Mouse (Mus musculus) ES-E14 (cell line): Measurements from ENCODE around the gene Tpo. TPM values are rescaled to one million over a fixed set of nuclear protein-coding genes. Genes with fewer than 3 reads are reported as not detected.

Source experiments
- DNase-seq: peaks from one replicate; pipeline ENCODE4 v3.0.0-alpha.2; 2013; ENCODE audit warnings: low read depth, low spot score
- H3K27ac ChIP-seq: 2 replicates; pipeline ENCODE4 v1.5.1; 2012; ENCODE audit warnings: low read depth, mild to moderate bottlenecking, low read length, moderate library complexity, mixed read lengths; ENCODE audit not compliant: poor library complexity, insufficient read depth, severe bottlenecking
- H3K36me3 ChIP-seq: 2 replicates; pipeline ENCODE4 v1.6.1; 2012; ENCODE audit warnings: mild to moderate bottlenecking, low read length, moderate library complexity, mixed read lengths; ENCODE audit not compliant: control insufficient read depth, poor library complexity, insufficient read depth, severe bottlenecking
- H3K4me1 ChIP-seq, 2 experiments: fragments of 150-350 bp in 1 of 2; sonication (generic) in 1 of 2; 2 replicates each; pipeline ENCODE4 v1.6.1; 2012; ENCODE audit warnings: low read length in 2 of 2, mild to moderate bottlenecking in 1 of 2, mixed read lengths in 1 of 2; ENCODE audit not compliant: control insufficient read depth in 2 of 2, insufficient read depth in 2 of 2, poor library complexity in 1 of 2
- H3K4me3 ChIP-seq, 2 experiments: fragments of 150-350 bp in 1 of 2; sonication (generic) in 1 of 2; 2 replicates each; pipeline ENCODE4 v1.5.1; 2012; ENCODE audit warnings: low read length in 2 of 2, low read depth in 1 of 2, mild to moderate bottlenecking in 1 of 2, mixed read lengths in 1 of 2; ENCODE audit not compliant: insufficient read depth in 1 of 2, poor library complexity in 1 of 2, severe bottlenecking in 1 of 2
- H3K9ac ChIP-seq: 2 replicates; pipeline ENCODE4 v1.6.1; 2012; ENCODE audit warnings: low read depth, mild to moderate bottlenecking, low read length, mixed read lengths; ENCODE audit not compliant: poor library complexity, insufficient read depth, severe bottlenecking
- H3K9me3 ChIP-seq: fragments of 150-350 bp; sonication (generic); 2 replicates; pipeline ENCODE4 v1.6.1; 2012; ENCODE audit warnings: low read depth, mild to moderate bottlenecking, low read length; ENCODE audit not compliant: control insufficient read depth, insufficient read depth
- CHD2 ChIP-seq: IDR thresholded peaks from 2 replicates; pipeline ENCODE4 v1.6.1; 2014; ENCODE audit warnings: mild to moderate bottlenecking, low read depth, low read length, inconsistent platforms
- HCFC1 ChIP-seq: IDR thresholded peaks from 2 replicates; pipeline ENCODE4 v1.6.1; 2012; ENCODE audit warnings: low read length, inconsistent platforms, borderline replicate concordance; ENCODE audit not compliant: insufficient read depth
- MAFK ChIP-seq: IDR thresholded peaks from 2 replicates; pipeline ENCODE4 v1.6.1; 2014; ENCODE audit warnings: mild to moderate bottlenecking, low read depth, low read length, inconsistent platforms; ENCODE audit not compliant: insufficient read depth
- ZC3H11A ChIP-seq: IDR thresholded peaks from 2 replicates; pipeline ENCODE4 v1.6.1; 2012; ENCODE audit warnings: low read depth, mild to moderate bottlenecking, inconsistent platforms, low read length, borderline replicate concordance
- ZNF384 ChIP-seq: IDR thresholded peaks from 2 replicates; pipeline ENCODE4 v1.6.1; 2012; ENCODE audit warnings: low read depth, low read length, inconsistent platforms
- in situ Hi-C, 2 experiments: fragments of 600-800 bp; cut with MboI; formaldehyde crosslinking; loops; one replicate each; pipeline ENCODE4 v1.15.1; 2025; ENCODE audit warnings: low sequenced_read_pairs in 2 of 2, inconsistent platforms in 1 of 2; ENCODE audit not compliant: unreplicated experiment in 2 of 2
- total RNA-seq: library from RNA; depleted of rRNA; stranded (reverse); fragments of 300-350 nt; gene quantifications from 2 replicates; pipeline ENCODE4 v1.2.3, GENCODE M21; 2012

Tpo gene
- total RNA-seq, 1 experiment: 0.31 TPM

DNA sequence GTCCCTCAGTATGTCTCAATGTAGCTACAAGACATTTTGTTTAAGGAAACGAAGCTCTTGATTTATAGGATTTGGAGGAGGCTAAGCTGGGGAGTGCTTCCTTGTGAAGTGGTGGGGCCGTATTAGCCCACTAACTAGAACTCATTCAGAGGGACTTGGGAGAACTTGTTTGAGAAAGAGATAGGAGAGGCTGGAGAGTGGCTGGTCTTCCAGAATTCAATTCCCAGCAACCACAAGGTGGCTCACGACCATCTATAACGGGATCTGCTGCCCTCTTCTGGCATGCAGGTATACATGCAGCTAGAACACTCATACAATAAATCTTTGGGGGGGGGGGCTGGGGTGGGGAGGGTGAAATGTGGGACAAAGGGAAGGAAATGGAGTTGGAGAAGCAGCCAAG is 92.3 kb downstream of the Tpo start:
- H3K27ac ChIP-seq: no peak overlapping the region
- TF ChIP-seq MAFK (no peak), ZNF384 (no peak), CHD2 (no peak), ZC3H11A (no peak), HCFC1 (no peak)

DNA sequence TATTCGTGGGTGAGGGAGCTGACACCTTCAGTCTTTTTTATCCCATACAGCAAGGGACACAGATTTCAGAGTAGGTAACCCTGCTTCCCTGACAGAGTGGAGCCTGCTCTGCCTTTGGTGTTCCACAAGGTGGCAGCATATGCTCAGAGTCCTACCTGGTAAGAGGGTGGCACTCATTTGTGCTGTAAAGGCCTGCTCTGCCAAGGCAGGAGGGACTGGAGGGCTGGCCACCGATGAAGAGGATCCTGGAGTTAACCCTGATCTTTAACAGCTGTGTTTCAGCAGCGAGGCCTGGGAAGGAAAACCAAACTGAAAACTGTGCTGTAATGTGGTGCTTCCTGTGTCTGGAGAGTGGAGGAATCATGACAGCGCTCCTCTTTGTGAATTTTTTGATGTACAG is 92.9 kb downstream of the Tpo start:
- H3K9ac ChIP-seq: no peak overlapping the region
- DNase-seq: peak; percentile 17
- in situ Hi-C loops: loop anchor here in 1 of 2 experiments (25.0 kb wide), 1 partner anchor 548 kb away; the partner anchor contains the start of gene Tmem18
- H3K27ac ChIP-seq: no peak overlapping the region
- H3K9me3 ChIP-seq: no peaks in the 10 kb centered on the region
- no peak overlapping the region for H3K4me3 ChIP-seq
- TF ChIP-seq ZC3H11A: 0 out of 2 replicates have a peak, but pooled peaks have one; percentile 19
- no peak for TF ChIP-seq MAFK
- H3K4me1 ChIP-seq: no peaks in the 10 kb centered on the region; a peak in 1 of 4 replicates
- H3K36me3 ChIP-seq: no peaks in the 10 kb centered on the region

More for the DNA sequence above, 92.3 kb downstream of the Tpo start:
- Histone ChIP-seq H3K4me3 (no peak overlapping the region), H3K9ac (no peak overlapping the region), H3K9me3 (no peaks in the 10 kb centered on the region), H3K36me3 (no peaks in the 10 kb centered on the region), H3K4me1 (no peaks in the 10 kb centered on the region; a peak in 1 of 4 replicates)
- in situ Hi-C loops: loop anchor here in 1 of 2 experiments (25.0 kb wide), 1 partner anchor 547 kb away; the partner anchor contains the start of gene Tmem18
- peak; percentile 19 for DNase-seq

GRCm38 (mm10) chr12:30036569-30037055 is 95.8 kb downstream of the Tpo start:
- no peak for DNase-seq
- TF ChIP-seq MAFK: no peak
- no peak for TF ChIP-seq HCFC1
- no peak for TF ChIP-seq CHD2
- TF ChIP-seq ZC3H11A: no peak
- TF ChIP-seq ZNF384: no peak
- no peaks in the 10 kb centered on the region; a peak in 1 of 4 replicates for H3K4me1 ChIP-seq
- H3K9me3 ChIP-seq: no peaks in the 10 kb centered on the region
- no peak overlapping the region for H3K9ac ChIP-seq
- H3K36me3 ChIP-seq: no peaks in the 10 kb centered on the region
- no peak overlapping the region for H3K4me3 ChIP-seq
- no peak overlapping the region for H3K27ac ChIP-seq
- in situ Hi-C loops: loop anchor here in 1 of 2 experiments (25.0 kb wide), 1 partner anchor 551 kb away; the partner anchor contains the start of gene Tmem18

DNA sequence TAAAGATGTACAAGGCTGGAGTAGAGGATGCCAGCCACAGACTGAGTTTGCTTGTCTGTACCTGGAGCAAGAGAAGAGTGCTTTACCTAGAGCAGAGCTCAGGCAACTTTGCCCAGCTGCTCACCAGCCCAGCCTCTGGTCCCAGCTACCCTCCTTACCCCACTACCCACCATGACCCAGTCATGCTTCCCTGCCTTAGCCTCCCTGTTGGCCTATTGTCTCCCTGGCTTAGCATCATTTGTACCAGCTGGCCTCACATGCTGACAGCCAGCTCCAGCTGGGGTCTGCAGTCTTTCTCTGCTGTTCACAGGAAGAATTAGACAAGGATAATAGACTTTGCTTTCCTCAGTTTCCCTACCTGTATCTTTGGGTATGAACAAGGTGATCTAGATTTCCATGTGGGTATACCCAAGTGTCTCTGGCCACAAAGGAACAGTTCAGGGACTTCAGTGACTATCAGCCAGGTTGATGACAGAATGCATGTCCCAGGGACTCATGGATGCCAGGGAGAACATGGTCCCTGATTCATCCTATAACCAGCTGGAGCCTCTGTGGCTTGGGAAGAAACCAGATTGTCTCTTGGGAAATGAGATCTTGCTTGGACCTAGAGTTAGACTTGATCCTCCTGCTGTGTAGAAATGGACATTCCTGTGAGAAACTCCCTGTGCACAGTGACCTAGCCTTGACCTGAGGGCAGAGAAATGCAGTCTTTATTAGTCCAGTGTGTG is 96.4 kb downstream of the Tpo start:
- no peak for TF ChIP-seq ZC3H11A
- TF ChIP-seq ZNF384: no peak
- no peak for TF ChIP-seq MAFK
- TF ChIP-seq CHD2: no peak
- no peak for TF ChIP-seq HCFC1
- no peak for DNase-seq
- H3K36me3 ChIP-seq: no peaks in the 10 kb centered on the region
- no peak overlapping the region for H3K27ac ChIP-seq
- H3K4me3 ChIP-seq: no peak overlapping the region
- no peak overlapping the region for H3K9ac ChIP-seq
- H3K4me1 ChIP-seq: no peaks in the 10 kb centered on the region; a peak in 1 of 4 replicates
- in situ Hi-C loops: loop anchor here in 1 of 2 experiments (25.0 kb wide), 1 partner anchor 551 kb away; the partner anchor contains the start of gene Tmem18
- H3K9me3 ChIP-seq: no peaks in the 10 kb centered on the region
